Mouse (Mus musculus) mesoderm, embryonic 11.5 days (tissue): ENCODE results near the gene Josd1.
"Not testable (repeated sequence)": the region's sequence is repeated elsewhere in the genome, so short reads cannot be mapped to it uniquely, and the experiment has no call there.

Experiments
- DNase-seq: peaks from one replicate; pipeline ENCODE4 v3.0.0-alpha.2; 2012; ENCODE audit warnings: low read depth, low spot score

The Josd1 gene

GRCm38 (mm10) chr15:79692334-79692733, 4.6 kb upstream of the Josd1 start:
- no peak for DNase-seq

GRCm38 (mm10) chr15:79691023-79691508, 3.3 kb upstream of the Josd1 start:
- no peak for DNase-seq

GRCm38 (mm10) chr15:79690426-79691022, 2.8 kb upstream of the Josd1 start, which contains the start of gene Gtpbp1:
TSS of gene Gtpbp1 (plus strand) at chr15:79690845.
- DNase-seq, result peak; percentile 99

GRCm38 (mm10) chr15:79689662-79690425, 2.1 kb upstream of the Josd1 start:
- DNase-seq, result no peak

- no peak for DNase-seq
Observed at GRCm38 (mm10) chr15:79688268-79688956, 693 bp upstream of the Josd1 start.

- peak; percentile 41 for DNase-seq
Observed at GRCm38 (mm10) chr15:79687175-79687574, 544 bp downstream of the Josd1 start.

GRCm38 (mm10) chr15:79686046-79686869, 1.5 kb downstream of the Josd1 start:
- no peak for DNase-seq

GRCm38 (mm10) chr15:79685141-79685641, 2.5 kb downstream of the Josd1 start:
- DNase-seq, result no peak

- no peak for DNase-seq
Observed at GRCm38 (mm10) chr15:79684616-79685015, 3.1 kb downstream of the Josd1 start.

- no peak for DNase-seq
Observed at GRCm38 (mm10) chr15:79683707-79684465, 3.8 kb downstream of the Josd1 start.

- no peak for DNase-seq
Observed at GRCm38 (mm10) chr15:79683146-79683545, 4.6 kb downstream of the Josd1 start.

- DNase-seq, result no peak
Observed at GRCm38 (mm10) chr15:79681973-79682372, 5.7 kb downstream of the Josd1 start.

- no peak for DNase-seq
Observed at GRCm38 (mm10) chr15:79677936-79678335, 9.8 kb downstream of the Josd1 start.

GRCm38 (mm10) chr15:79671828-79672348, 15.8 kb downstream of the Josd1 start:
- not testable (repeated sequence) for DNase-seq

GRCm38 (mm10) chr15:79670972-79671299, 16.8 kb downstream of the Josd1 start:
- no peak for DNase-seq

GRCm38 (mm10) chr15:79670249-79670971, 17.3 kb downstream of the Josd1 start, which contains the start of gene Tomm22:
TSS of gene Tomm22 (plus strand) at chr15:79670861.
- DNase-seq, result peak; percentile 87

- no peak for DNase-seq
Observed at GRCm38 (mm10) chr15:79669195-79669594, 18.5 kb downstream of the Josd1 start.

- DNase-seq, result no peak
Observed at GRCm38 (mm10) chr15:79664666-79665065, 23.1 kb downstream of the Josd1 start.

GRCm38 (mm10) chr15:79661852-79662251, 25.9 kb downstream of the Josd1 start:
- peak; percentile 52 for DNase-seq
